Mouse (Mus musculus) hindbrain, embryonic 14.5 days (tissue): Measurements from ENCODE around the gene 2610001J05Rik. TPM values are rescaled to one million over a fixed set of nuclear protein-coding genes. Genes with fewer than 3 reads are reported as not detected.
"Not testable (repeated sequence)": the region's sequence is repeated elsewhere in the genome, so short reads cannot be mapped to it uniquely, and the experiment has no call there.

ENCODE experiments used
- ATAC-seq: fragments of 200-750 bp; cut with Nextera tagmentation; 2 replicates; pipeline ENCODE4 v1.8.0; 2017; ENCODE audit warnings: moderate number of reproducible peaks, mild to moderate bottlenecking, moderate TSS enrichment, moderate library complexity; ENCODE audit not compliant: low FRiP score
- DNase-seq: peaks from one replicate; pipeline ENCODE4 v3.0.0-alpha.2; 2015; ENCODE audit warnings: low spot score
- H3K27ac ChIP-seq: fragments of 300-500 bp; sonication (generic); 2 replicates; pipeline ENCODE4 v1.5.1; 2014; ENCODE audit warnings: mild to moderate bottlenecking, moderate library complexity
- H3K27me3 ChIP-seq: fragments of 300-500 bp; sonication (generic); 2 replicates; pipeline ENCODE4 v1.6.1; 2014; ENCODE audit warnings: mild to moderate bottlenecking, low read length, mixed read lengths; ENCODE audit not compliant: control insufficient read depth, insufficient read depth
- H3K36me3 ChIP-seq: fragments of 300-500 bp; sonication (generic); replicated peaks from 2 replicates; pipeline ENCODE4 v1.6.1; 2014; ENCODE audit not compliant: control insufficient read depth, insufficient read depth
- H3K4me1 ChIP-seq: fragments of 300-500 bp; sonication (generic); replicated peaks from 2 replicates; pipeline ENCODE4 v1.6.1; 2014; ENCODE audit warnings: antibody characterized with exemption, low read length, mixed read lengths; ENCODE audit not compliant: control insufficient read depth, insufficient read depth
- H3K4me2 ChIP-seq: fragments of 300-500 bp; sonication (generic); replicated peaks from 2 replicates; pipeline ENCODE4 v1.6.1; 2014; ENCODE audit warnings: mild to moderate bottlenecking, moderate library complexity
- H3K4me3 ChIP-seq: fragments of 300-500 bp; sonication (generic); replicated peaks from 2 replicates; pipeline ENCODE4 v1.5.1; 2014; ENCODE audit warnings: mild to moderate bottlenecking, low read length
- H3K9ac ChIP-seq: fragments of 300-500 bp; sonication (generic); 2 replicates; pipeline ENCODE4 v1.6.1; 2014
- H3K9me3 ChIP-seq: fragments of 300-500 bp; sonication (generic); 2 replicates; pipeline ENCODE4 v1.6.1; 2016; ENCODE audit warnings: low read length; ENCODE audit not compliant: control insufficient read depth
- WGBS: fragments of 180-500 bp; shearing (Covaris S2); extraction: QIAGEN DNeasy Blood & Tissue Kit; methylation state at CpG from one replicate; pipeline ENCODE4 v1.1.7; 2014; 5-methylcytosine and 5-hydroxymethylcytosine counted together
- polyA plus RNA-seq: library from polyadenylated mRNA; unstranded; fragments of >200 nt; fragmentation: Nextera tagmentation; extraction: Ambion mirVana; gene quantifications from 2 replicates; pipeline ENCODE4 v1.2.1, GENCODE M21; 2014

Gene 2610001J05Rik
- polyA plus RNA-seq, 1 experiment from 2014 or later: 59.8 TPM

- Histone ChIP-seq H3K4me3 (peak overlapping the region; percentile 50), H3K9ac (peak overlapping the region; percentile 55), H3K36me3 (no peaks in the 10 kb centered on the region), H3K27ac (no peak overlapping the region), H3K4me1 (peaks cover 14% of the 10 kb centered on the region; the same call in 1 of the 2 replicates), H3K9me3 (no peaks in the 10 kb centered on the region), H3K27me3 (no peaks in the 10 kb centered on the region), H3K4me2 (peak overlapping the region; percentile 62)
- DNase-seq (peak; percentile 62), ATAC-seq (no peak)
- WGBS: 26% methylated on average over 12 of the region's 12 CpGs
Observed at GRCm38 (mm10) chr6:13870289-13870741, 1.0 kb downstream of the 2610001J05Rik start.

- Histone ChIP-seq H3K27me3 (no peaks in the 10 kb centered on the region), H3K4me3 (no peak overlapping the region), H3K27ac (no peak overlapping the region), H3K9ac (no peak overlapping the region), H3K4me2 (no peak overlapping the region), H3K36me3 (no peaks in the 10 kb centered on the region), H3K4me1 (no peaks in the 10 kb centered on the region), H3K9me3 (no peaks in the 10 kb centered on the region)
- WGBS: 94% methylated on average over 1 of the region's 1 CpGs
- DNase-seq: no peak
- ATAC-seq: no peak
Observed at GRCm38 (mm10) chr6:13860596-13860995, 10.7 kb downstream of the 2610001J05Rik start.

DNA sequence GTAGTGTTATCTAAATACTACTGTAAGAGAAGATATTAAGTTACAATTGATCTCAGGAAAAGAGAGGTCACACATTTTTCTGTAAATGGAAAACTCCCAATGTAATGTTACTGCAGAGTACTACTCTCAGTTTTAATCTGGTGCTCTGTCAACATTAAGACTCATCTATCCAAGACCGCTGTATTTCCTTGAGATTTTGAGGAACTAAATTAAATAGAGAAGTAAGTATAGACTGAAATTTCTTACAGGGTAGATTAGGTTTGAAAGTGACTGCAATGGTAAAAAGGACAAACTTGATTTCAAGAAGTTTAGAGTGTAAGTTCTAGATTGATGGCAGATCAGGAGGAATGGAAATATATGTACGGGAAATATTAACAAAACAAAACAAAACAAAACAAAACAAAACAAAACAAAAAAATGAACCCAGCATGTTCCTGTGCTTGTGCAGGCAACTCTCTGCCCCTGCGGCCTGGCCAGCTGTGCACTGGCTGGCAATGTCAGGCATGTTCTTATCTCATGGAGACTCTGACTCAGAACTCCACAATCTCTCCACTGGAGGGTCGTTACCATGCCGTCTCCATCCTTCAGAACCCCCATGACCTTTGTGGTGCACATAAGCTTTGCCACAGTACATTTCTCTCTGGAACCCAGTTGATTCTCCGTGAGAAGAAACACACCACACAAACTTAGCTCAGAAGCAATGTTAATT lies 11.3 kb downstream of the 2610001J05Rik start:
- DNase-seq (no peak), ATAC-seq (no peak)
- no peak overlapping the region for H3K27ac ChIP-seq
- H3K4me3 ChIP-seq: no peak overlapping the region
- no peak overlapping the region for H3K4me2 ChIP-seq
- H3K4me1 ChIP-seq: no peaks in the 10 kb centered on the region
- H3K36me3 ChIP-seq: no peaks in the 10 kb centered on the region
- 91% methylated on average over 6 of the region's 6 CpGs for WGBS
- H3K9ac ChIP-seq: no peak overlapping the region
- no peaks in the 10 kb centered on the region for H3K27me3 ChIP-seq
- no peaks in the 10 kb centered on the region for H3K9me3 ChIP-seq

- no peaks in the 10 kb centered on the region for H3K9me3 ChIP-seq
- H3K4me2 ChIP-seq: no peak overlapping the region
- 16% methylated on average over 10 of the region's 11 CpGs for WGBS
- H3K27me3 ChIP-seq: no peaks in the 10 kb centered on the region
- DNase-seq: no peak
- no peaks in the 10 kb centered on the region for H3K36me3 ChIP-seq
- H3K4me1 ChIP-seq: no peaks in the 10 kb centered on the region
- no peak overlapping the region for H3K9ac ChIP-seq
- H3K27ac ChIP-seq: no peak overlapping the region
- no peak for ATAC-seq
- no peak overlapping the region for H3K4me3 ChIP-seq
Observed at GRCm38 (mm10) chr6:13854230-13854629, 17.1 kb downstream of the 2610001J05Rik start.

- H3K9ac ChIP-seq: no peak overlapping the region
Observed at GRCm38 (mm10) chr6:13853244-13853643, 18.1 kb downstream of the 2610001J05Rik start.

GRCm38 (mm10) chr6:13846031-13846430 lies 25.3 kb downstream of the 2610001J05Rik start:
- not testable (repeated sequence) for H3K27me3 ChIP-seq, DNase-seq, H3K4me3 ChIP-seq, H3K27ac ChIP-seq, H3K4me2 ChIP-seq, H3K9ac ChIP-seq, H3K4me1 ChIP-seq, ATAC-seq, H3K9me3 ChIP-seq, H3K36me3 ChIP-seq
- WGBS: 95% methylated on average over 1 of the region's 1 CpGs

More at GRCm38 (mm10) chr6:13853244-13853643, 18.1 kb downstream of the 2610001J05Rik start:
- H3K4me1 ChIP-seq: no peaks in the 10 kb centered on the region
- no peaks in the 10 kb centered on the region for H3K9me3 ChIP-seq
- no peaks in the 10 kb centered on the region for H3K27me3 ChIP-seq
- H3K27ac ChIP-seq: no peak overlapping the region
- 64% methylated on average over 4 of the region's 4 CpGs for WGBS
- DNase-seq (no peak), ATAC-seq (no peak)
- no peaks in the 10 kb centered on the region for H3K36me3 ChIP-seq
- H3K4me3 ChIP-seq: no peak overlapping the region
- no peak overlapping the region for H3K4me2 ChIP-seq

DNA sequence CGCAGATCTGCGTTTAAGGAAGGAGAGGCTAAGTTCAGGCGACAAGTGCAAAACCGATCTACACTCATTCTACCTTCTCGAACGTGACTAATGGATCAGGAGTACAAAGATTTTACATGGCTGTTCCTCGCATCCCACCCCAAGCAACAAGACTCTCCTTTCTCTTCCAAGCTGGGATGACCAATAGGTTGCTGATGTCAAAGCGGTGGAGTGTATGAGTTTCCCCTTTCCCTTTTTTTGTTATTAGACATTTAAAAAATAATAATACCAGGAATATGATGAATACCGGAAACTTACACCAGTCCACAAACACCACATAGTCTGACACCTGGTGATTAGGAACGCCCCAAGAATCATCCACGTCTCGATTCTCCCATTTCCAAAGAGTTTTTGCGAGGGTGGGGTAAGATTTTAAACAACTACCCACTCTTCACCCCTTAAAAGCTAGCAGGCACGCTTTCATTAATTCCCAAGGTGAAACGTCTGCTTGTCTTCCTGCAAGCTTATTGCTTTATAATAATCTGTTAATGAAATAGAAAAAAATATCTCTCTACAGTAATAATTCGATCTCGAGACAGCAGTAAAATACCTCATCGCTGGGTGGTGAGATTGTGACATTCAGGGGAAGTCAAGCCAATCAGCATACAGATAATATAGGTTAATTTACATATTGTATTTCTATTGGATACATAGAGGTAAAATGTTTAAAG lies 31.8 kb downstream of the 2610001J05Rik start, which contains the start of gene Gpr85:
TSS of gene Gpr85 (minus strand) at position 598 of the 710 bp plus-strand sequence.
- Histone ChIP-seq H3K9ac (peak within 1 kb of the TSS; percentile 99), H3K4me1 (peaks cover 6% of the 10 kb centered on the region; the same call in 1 of the 2 replicates), H3K4me3 (peak within 1 kb of the TSS; percentile 80), H3K27ac (peak within 1 kb of the TSS; percentile 100), H3K36me3 (peaks cover 4% of the 10 kb centered on the region; the same call in 1 of the 2 replicates), H3K9me3 (no peaks in the 10 kb centered on the region), H3K4me2 (peak within 1 kb of the TSS; percentile 80), H3K27me3 (no peaks in the 10 kb centered on the region)
- DNase-seq (peak; percentile 55), ATAC-seq (peak; percentile 43; the same call in 1 of the 2 replicates)
- WGBS: 27% methylated on average over 18 of the region's 18 CpGs

DNA sequence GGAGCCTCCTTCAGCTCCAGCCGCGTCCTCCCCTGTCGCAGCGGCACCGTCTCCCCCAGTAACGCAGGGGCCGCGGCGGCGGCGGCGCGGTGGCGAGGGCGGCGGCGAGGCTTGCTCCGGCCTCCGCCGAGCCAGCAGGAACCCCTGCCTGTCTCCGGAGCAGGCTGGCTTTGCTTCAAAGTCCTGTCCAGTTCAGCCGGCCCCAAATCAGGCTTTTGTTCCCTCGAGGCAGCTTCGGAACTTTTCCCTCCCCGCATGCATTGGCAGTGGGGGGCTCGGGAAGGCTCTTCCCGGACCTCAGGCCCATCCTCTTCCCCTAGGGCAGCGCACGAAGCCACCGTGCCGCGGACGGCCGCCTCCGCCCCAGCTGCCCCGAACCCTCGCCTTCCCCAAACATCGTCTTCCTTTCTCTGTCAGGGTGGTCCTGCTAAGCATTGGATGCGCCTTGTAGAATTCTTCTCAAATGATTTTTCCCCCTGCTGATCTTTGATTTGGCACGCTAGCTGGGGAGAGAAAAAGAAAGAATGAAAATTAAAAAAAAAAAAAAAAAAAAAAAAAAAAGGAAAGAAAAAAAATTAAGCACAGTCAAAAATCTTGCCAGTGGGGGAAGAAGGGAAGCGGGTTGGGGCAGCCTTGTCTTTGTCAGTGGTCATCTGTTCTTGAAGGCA lies 32.5 kb downstream of the 2610001J05Rik start:
- Histone ChIP-seq H3K9ac (peak overlapping the region; percentile 99), H3K4me3 (peak overlapping the region; percentile 80), H3K4me1 (peaks cover 7% of the 10 kb centered on the region; the same call in 1 of the 2 replicates), H3K4me2 (peak overlapping the region; percentile 80), H3K27ac (peak overlapping the region; percentile 100), H3K9me3 (no peaks in the 10 kb centered on the region), H3K36me3 (peaks cover 4% of the 10 kb centered on the region; the same call in 1 of the 2 replicates), H3K27me3 (no peaks in the 10 kb centered on the region)
- DNase-seq: no peak
- WGBS: under 1% methylated on average over 41 of the region's 41 CpGs
- peak; percentile 91 for ATAC-seq
